Mouse (Mus musculus): ENCODE measurements around the gene Trex1. TPM values are rescaled to one million over a fixed set of nuclear protein-coding genes. Genes with fewer than 3 reads are reported as not detected.
A peak's percentile ranks its signal among the peaks of the same experiment; 100 is the strongest.

The Trex1 gene
- 19.3 and 20.9 TPM in 2 replicates for polyA plus RNA-seq (2015; fragmentation: Nextera tagmentation; extraction: Ambion mirVana)

DNA sequence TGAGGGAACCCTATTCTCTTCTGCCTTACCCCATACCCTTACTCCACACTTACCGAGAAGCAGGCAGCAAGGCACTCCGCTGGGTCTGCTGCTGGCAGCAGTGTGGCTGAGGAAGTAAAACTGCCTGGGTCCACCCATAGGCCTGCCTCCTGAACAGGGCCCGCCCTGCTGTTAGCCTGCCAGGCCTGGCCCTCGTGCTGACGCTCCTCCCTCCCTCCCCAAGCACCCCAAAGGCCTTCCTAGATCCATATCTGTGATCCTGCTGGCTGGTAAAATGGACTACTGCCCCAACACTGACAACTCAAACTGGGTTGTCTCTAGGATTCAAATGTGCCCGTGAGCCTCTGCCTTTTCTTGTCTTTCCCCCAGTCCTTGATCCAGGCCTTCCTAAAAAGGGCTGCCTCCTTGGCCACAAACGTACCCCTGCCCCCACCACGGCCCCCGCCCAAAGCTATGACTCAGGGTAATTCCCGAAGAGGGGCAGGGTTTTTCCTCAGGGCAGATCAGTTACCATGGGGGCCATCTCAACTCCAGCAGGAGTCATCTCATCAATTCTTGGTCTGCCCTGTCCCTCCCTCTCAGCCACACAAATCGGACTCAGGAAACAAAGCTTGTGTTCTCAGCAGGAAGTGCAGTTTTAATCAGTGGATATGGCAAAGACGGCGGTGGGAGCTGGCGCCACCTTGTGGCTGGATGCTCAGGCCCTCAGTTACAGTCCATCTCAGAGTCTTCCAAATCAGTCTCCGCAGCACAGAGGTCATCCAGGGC lies at the start of gene Trex1:
TSS of gene Trex1 (minus strand) at position 599 of the 768 bp plus-strand sequence.
- 11% methylated on average over 15 of the region's 15 CpGs for WGBS
- no peaks in the 10 kb centered on the region for H3K9me3 ChIP-seq (ENCODE audit: low read length)
- H3K27me3 ChIP-seq (replicated peaks; ENCODE audit: insufficient read depth, low read length): no peaks in the 10 kb centered on the region
- H3K4me3 ChIP-seq (ENCODE audit: low read depth, low read length): peak within 1 kb of the TSS; percentile 33
- peaks cover 7% of the 10 kb centered on the region; the same call in 1 of the 2 replicates for H3K4me1 ChIP-seq (ENCODE audit: insufficient read depth, low read depth, low read length)
- peaks cover 18% of the 10 kb centered on the region for H3K36me3 ChIP-seq (ENCODE audit: insufficient read depth, low read length)
- H3K4me2 ChIP-seq (replicated peaks; ENCODE audit: low read depth, low read length): peak within 1 kb of the TSS; percentile 60
- peak; percentile 96 for DNase-seq (ENCODE audit: low spot score)
- TF ChIP-seq CTCF (IDR thresholded peaks at IDR 0.05) (peak; percentile 98), EP300 (IDR thresholded peaks at IDR 0.05) (peak; percentile 71)
- H3K9ac ChIP-seq (replicated peaks; ENCODE audit: low read depth): peak within 1 kb of the TSS; percentile 55
- ATAC-seq: peak; percentile 94
- peak within 1 kb of the TSS; percentile 92 for H3K27ac ChIP-seq (ENCODE audit: low read length)

DNA sequence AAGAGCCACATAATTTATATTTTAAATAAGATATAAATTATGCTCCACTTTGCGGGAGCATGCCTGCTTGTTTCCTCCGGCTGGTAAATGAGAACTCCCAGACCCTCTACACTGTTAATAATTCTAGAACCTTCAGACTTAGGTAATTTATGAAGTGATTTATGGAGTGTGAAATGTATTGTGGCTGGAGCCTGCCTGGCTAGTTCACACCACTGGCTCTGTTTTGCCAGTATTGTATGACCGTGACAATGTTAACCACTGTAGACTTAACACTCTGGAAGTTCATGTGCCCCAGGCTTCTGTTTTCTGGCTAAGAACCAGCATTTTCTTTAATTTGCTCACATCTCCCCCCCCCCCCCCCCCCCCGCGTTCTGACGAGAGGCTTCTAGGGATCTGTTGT lies 47.8 kb upstream of the Trex1 start:
- Histone ChIP-seq H3K36me3 (ENCODE audit: insufficient read depth, low read length) (peaks cover 4% of the 10 kb centered on the region; the same call in 1 of the 2 replicates), H3K4me3 (ENCODE audit: low read depth, low read length) (no peak overlapping the region), H3K27me3 (replicated peaks; ENCODE audit: insufficient read depth, low read length) (no peaks in the 10 kb centered on the region), H3K4me1 (ENCODE audit: insufficient read depth, low read depth, low read length) (no peaks in the 10 kb centered on the region), H3K27ac (ENCODE audit: low read length) (no peak overlapping the region), H3K9ac (replicated peaks; ENCODE audit: low read depth) (no peak overlapping the region), H3K4me2 (replicated peaks; ENCODE audit: low read depth, low read length) (no peak overlapping the region), H3K9me3 (ENCODE audit: low read length) (no peaks in the 10 kb centered on the region)
- WGBS: 70% methylated on average over 5 of the region's 6 CpGs
- ATAC-seq (no peak), DNase-seq (ENCODE audit: low spot score) (no peak)
- TF ChIP-seq CTCF (IDR thresholded peaks at IDR 0.05) (no peak), EP300 (IDR thresholded peaks at IDR 0.05) (no peak)

DNA sequence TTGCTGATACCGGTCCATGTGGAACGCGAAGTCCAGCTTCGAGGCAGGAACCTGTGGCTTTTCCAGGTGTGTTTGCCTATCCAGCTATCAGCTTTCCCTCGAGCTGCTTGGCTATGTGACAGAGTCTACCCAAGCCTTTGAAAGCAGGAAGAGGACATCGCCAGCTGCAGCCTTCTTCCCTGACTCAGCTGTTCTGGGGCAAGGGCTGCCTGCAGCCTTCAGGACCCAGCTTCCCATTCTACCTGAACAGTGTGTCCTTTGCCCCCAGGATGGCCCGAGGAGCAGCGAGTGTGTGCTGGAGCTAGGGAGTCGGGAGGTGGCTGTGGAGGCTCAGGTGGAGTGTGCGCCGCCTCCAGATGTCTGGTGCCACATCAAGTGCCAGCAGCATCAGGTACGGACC lies 46.1 kb upstream of the Trex1 start:
- no peak for TF ChIP-seq EP300 (IDR thresholded peaks at IDR 0.05)
- no peak for TF ChIP-seq CTCF (IDR thresholded peaks at IDR 0.05)
- H3K9me3 ChIP-seq (ENCODE audit: low read length): no peaks in the 10 kb centered on the region
- no peak overlapping the region for H3K4me2 ChIP-seq (replicated peaks; ENCODE audit: low read depth, low read length)
- no peak overlapping the region for H3K27ac ChIP-seq (ENCODE audit: low read length)
- ATAC-seq (no peak), DNase-seq (ENCODE audit: low spot score) (no peak)
- WGBS: 89% methylated on average over 12 of the region's 12 CpGs
- peaks cover 4% of the 10 kb centered on the region; the same call in 1 of the 2 replicates for H3K36me3 ChIP-seq (ENCODE audit: insufficient read depth, low read length)
- no peak overlapping the region for H3K4me3 ChIP-seq (ENCODE audit: low read depth, low read length)
- H3K4me1 ChIP-seq (ENCODE audit: insufficient read depth, low read depth, low read length): no peaks in the 10 kb centered on the region
- no peaks in the 10 kb centered on the region for H3K27me3 ChIP-seq (replicated peaks; ENCODE audit: insufficient read depth, low read length)
- H3K9ac ChIP-seq (replicated peaks; ENCODE audit: low read depth): no peak overlapping the region

DNA sequence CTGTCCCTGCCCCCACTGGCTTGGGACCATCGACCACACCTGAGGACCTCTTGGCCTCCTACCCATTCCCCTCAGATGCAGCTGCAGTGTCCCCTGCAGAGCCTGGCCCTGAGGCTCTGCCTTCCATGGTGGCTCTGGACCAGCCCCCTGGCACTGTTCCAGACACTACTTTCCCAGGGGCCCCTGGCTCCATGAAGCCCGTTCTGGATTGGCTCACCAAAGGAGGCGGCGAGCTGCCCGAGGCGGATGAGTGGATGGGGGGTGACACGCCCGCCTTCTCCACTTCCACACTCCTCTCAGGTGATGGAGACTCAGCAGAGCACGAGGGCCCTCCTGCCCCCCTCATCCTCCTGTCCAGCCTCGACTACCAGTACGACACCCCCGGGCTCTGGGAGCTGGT lies 45.5 kb upstream of the Trex1 start:
- DNase-seq (ENCODE audit: low spot score) (peak; percentile 57), ATAC-seq (peak; percentile 46)
- H3K27ac ChIP-seq (ENCODE audit: low read length): no peak overlapping the region
- TF ChIP-seq CTCF (IDR thresholded peaks at IDR 0.05): no peak
- TF ChIP-seq EP300 (IDR thresholded peaks at IDR 0.05): no peak
- no peaks in the 10 kb centered on the region for H3K27me3 ChIP-seq (replicated peaks; ENCODE audit: insufficient read depth, low read length)
- no peak overlapping the region for H3K4me3 ChIP-seq (ENCODE audit: low read depth, low read length)
- no peaks in the 10 kb centered on the region for H3K4me1 ChIP-seq (ENCODE audit: insufficient read depth, low read depth, low read length)
- 58% methylated on average over 12 of the region's 12 CpGs for WGBS
- no peak overlapping the region for H3K9ac ChIP-seq (replicated peaks; ENCODE audit: low read depth)
- no peak overlapping the region for H3K4me2 ChIP-seq (replicated peaks; ENCODE audit: low read depth, low read length)
- no peaks in the 10 kb centered on the region for H3K9me3 ChIP-seq (ENCODE audit: low read length)
- H3K36me3 ChIP-seq (ENCODE audit: insufficient read depth, low read length): peaks cover 4% of the 10 kb centered on the region; the same call in 1 of the 2 replicates

DNA sequence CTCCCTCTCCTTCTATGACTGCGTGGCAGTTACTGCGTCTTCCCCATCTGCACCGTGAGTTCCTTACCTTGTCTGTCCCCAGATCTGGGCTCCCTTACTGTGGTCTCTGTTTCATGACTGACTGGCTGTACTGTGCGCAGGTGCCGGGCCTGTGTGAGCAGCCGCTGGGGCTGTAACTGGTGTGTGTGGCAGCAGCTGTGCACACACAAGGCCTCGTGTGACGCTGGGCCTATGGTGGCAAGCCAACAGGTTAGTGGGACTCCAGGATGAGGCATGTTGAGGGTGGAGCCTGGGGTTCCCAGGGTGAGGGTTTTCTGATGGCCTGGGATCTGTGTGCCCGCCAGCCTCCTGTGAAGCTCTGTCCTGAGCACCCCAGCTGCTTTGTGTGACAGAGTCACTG lies 44.5 kb upstream of the Trex1 start:
- H3K9me3 ChIP-seq (ENCODE audit: low read length): no peaks in the 10 kb centered on the region
- ATAC-seq (no peak), DNase-seq (ENCODE audit: low spot score) (no peak)
- H3K4me3 ChIP-seq (ENCODE audit: low read depth, low read length): no peak overlapping the region
- peaks cover 4% of the 10 kb centered on the region; the same call in 1 of the 2 replicates for H3K36me3 ChIP-seq (ENCODE audit: insufficient read depth, low read length)
- WGBS: 90% methylated on average over 9 of the region's 9 CpGs
- H3K4me2 ChIP-seq (replicated peaks; ENCODE audit: low read depth, low read length): no peak overlapping the region
- no peaks in the 10 kb centered on the region; the same call in 1 of the 2 replicates for H3K4me1 ChIP-seq (ENCODE audit: insufficient read depth, low read depth, low read length)
- H3K27ac ChIP-seq (ENCODE audit: low read length): no peak overlapping the region
- no peaks in the 10 kb centered on the region for H3K27me3 ChIP-seq (replicated peaks; ENCODE audit: insufficient read depth, low read length)
- no peak for TF ChIP-seq CTCF (IDR thresholded peaks at IDR 0.05)
- no peak for TF ChIP-seq EP300 (IDR thresholded peaks at IDR 0.05)
- no peak overlapping the region for H3K9ac ChIP-seq (replicated peaks; ENCODE audit: low read depth)

DNA sequence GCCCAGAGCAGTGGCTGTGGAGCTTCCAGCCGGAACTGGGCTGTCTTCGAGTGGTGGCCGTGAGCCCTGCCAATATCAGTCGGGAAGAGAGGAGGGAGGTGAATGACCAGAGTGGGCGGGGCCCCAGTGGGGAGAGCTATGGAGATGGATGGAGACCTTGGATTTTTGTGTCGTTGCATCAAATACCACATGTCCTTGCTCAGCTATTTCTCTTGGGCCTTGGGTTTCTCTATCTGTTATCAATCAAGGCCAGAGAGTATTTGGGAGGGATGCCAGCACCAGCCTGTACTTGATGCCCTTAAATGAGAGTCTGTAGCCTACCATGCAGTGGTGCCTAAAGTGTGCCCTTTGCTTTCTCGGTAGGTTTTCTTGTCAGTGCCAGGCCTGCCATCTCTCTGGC lies 43.7 kb upstream of the Trex1 start:
- TF ChIP-seq CTCF (IDR thresholded peaks at IDR 0.05) (no peak), EP300 (IDR thresholded peaks at IDR 0.05) (no peak)
- H3K4me2 ChIP-seq (replicated peaks; ENCODE audit: low read depth, low read length): no peak overlapping the region
- H3K27ac ChIP-seq (ENCODE audit: low read length): no peak overlapping the region
- no peak for ATAC-seq
- H3K27me3 ChIP-seq (replicated peaks; ENCODE audit: insufficient read depth, low read length): no peaks in the 10 kb centered on the region
- no peaks in the 10 kb centered on the region for H3K9me3 ChIP-seq (ENCODE audit: low read length)
- H3K4me3 ChIP-seq (ENCODE audit: low read depth, low read length): no peak overlapping the region
- no peaks in the 10 kb centered on the region; the same call in 1 of the 2 replicates for H3K4me1 ChIP-seq (ENCODE audit: insufficient read depth, low read depth, low read length)
- DNase-seq (ENCODE audit: low spot score): no peak
- peaks cover 4% of the 10 kb centered on the region; the same call in 1 of the 2 replicates for H3K36me3 ChIP-seq (ENCODE audit: insufficient read depth, low read length)
- 43% methylated on average over 7 of the region's 7 CpGs for WGBS
- no peak overlapping the region for H3K9ac ChIP-seq (replicated peaks; ENCODE audit: low read depth)
